Mouse (Mus musculus) midbrain, postnatal 0 days (tissue): ENCODE measurements at regions not wholly inside any gene's neighbourhood (a gene's known extent, or its start where the extent isn't known, plus 50 kb on each side); places are given as distances from the start of the nearest gene placed in this dataset.

Experiments used
- ATAC-seq: fragments of 200-750 bp; cut with Nextera tagmentation; 2 replicates; pipeline ENCODE4 v1.8.0; 2017; ENCODE audit warnings: moderate number of reproducible peaks, mild to moderate bottlenecking, moderate TSS enrichment, moderate library complexity; ENCODE audit not compliant: low FRiP score
- DNase-seq: peaks from one replicate; pipeline ENCODE4 v3.0.0-alpha.2; 2015; ENCODE audit warnings: low spot score
- H3K27ac ChIP-seq: fragments of 300-500 bp; sonication (generic); 2 replicates; pipeline ENCODE4 v1.5.1; 2014; ENCODE audit warnings: low read depth, mild to moderate bottlenecking, low read length, mixed read lengths
- H3K27me3 ChIP-seq: fragments of 300-500 bp; sonication (generic); 2 replicates; pipeline ENCODE4 v1.6.1; 2014; ENCODE audit warnings: low read length, control low read depth, mixed read lengths; ENCODE audit not compliant: insufficient read depth
- H3K36me3 ChIP-seq: fragments of 300-500 bp; sonication (generic); 2 replicates; pipeline ENCODE4 v1.6.1; 2014; ENCODE audit warnings: low read length, control low read depth, mixed read lengths; ENCODE audit not compliant: insufficient read depth
- H3K4me1 ChIP-seq: fragments of 300-500 bp; sonication (generic); 2 replicates; pipeline ENCODE4 v1.6.1; 2014; ENCODE audit warnings: mild to moderate bottlenecking, control low read depth, antibody characterized with exemption, low read length, mixed read lengths; ENCODE audit not compliant: insufficient read depth
- H3K4me2 ChIP-seq: fragments of 300-500 bp; sonication (generic); 2 replicates; pipeline ENCODE4 v1.6.1; 2014; ENCODE audit warnings: low read depth, mild to moderate bottlenecking, low read length, mixed read lengths; ENCODE audit not compliant: poor library complexity, severe bottlenecking
- H3K4me3 ChIP-seq: fragments of 300-500 bp; sonication (generic); 2 replicates; pipeline ENCODE4 v1.5.1; 2014; ENCODE audit warnings: low read depth, mild to moderate bottlenecking, low read length, moderate library complexity
- H3K9ac ChIP-seq: fragments of 300-500 bp; sonication (generic); replicated peaks from 2 replicates; pipeline ENCODE4 v1.6.1; 2014; ENCODE audit warnings: mild to moderate bottlenecking, low read length, moderate library complexity, mixed read lengths; ENCODE audit not compliant: poor library complexity, severe bottlenecking
- H3K9me3 ChIP-seq: fragments of 300-500 bp; sonication (generic); 2 replicates; pipeline ENCODE4 v1.6.1; 2016; ENCODE audit warnings: low read length, control low read depth
- CTCF ChIP-seq: IDR thresholded peaks from 2 replicates; pipeline ENCODE4 v1.5.1; 2016; ENCODE audit warnings: antibody characterized with exemption, mild to moderate bottlenecking
- WGBS: fragments of 180-500 bp; shearing (Covaris S2); extraction: QIAGEN DNeasy Blood & Tissue Kit; methylation state at CpG from one replicate; pipeline ENCODE4 v1.1.7; 2014; 5-methylcytosine and 5-hydroxymethylcytosine counted together

GRCm38 (mm10) chr15:42346131-42346530, 2212.0 kb downstream of the 9330182O14Rik start:
- H3K36me3 ChIP-seq, result no peaks in the 10 kb centered on the region
- H3K27ac ChIP-seq, result no peak overlapping the region
- no peaks in the 10 kb centered on the region for H3K4me1 ChIP-seq
- H3K9me3 ChIP-seq, result 0 out of 2 replicates have a peak, but pooled peaks cover under 1% of the 10 kb centered on the region
- H3K27me3 ChIP-seq, result no peaks in the 10 kb centered on the region
- no peak overlapping the region for H3K9ac ChIP-seq
- no peak overlapping the region for H3K4me2 ChIP-seq
- WGBS, result 86% methylated on average over 3 of the region's 3 CpGs
- DNase-seq (no peak), ATAC-seq (no peak)
- no peak for TF ChIP-seq CTCF
- no peak overlapping the region for H3K4me3 ChIP-seq

- TF ChIP-seq CTCF, result no peak
- ATAC-seq (no peak), DNase-seq (no peak)
- Histone ChIP-seq H3K27me3 (no peaks in the 10 kb centered on the region), H3K36me3 (no peaks in the 10 kb centered on the region), H3K4me1 (no peaks in the 10 kb centered on the region), H3K4me3 (no peak overlapping the region), H3K9ac (no peak overlapping the region), H3K4me2 (no peak overlapping the region), H3K27ac (no peak overlapping the region), H3K9me3 (no peaks in the 10 kb centered on the region)
These were observed 2227.7 kb downstream of the 9330182O14Rik start for GRCm38 (mm10) chr15:42361871-42362270.

GRCm38 (mm10) chr15:42364979-42365378, 2230.8 kb downstream of the 9330182O14Rik start:
- Histone ChIP-seq H3K4me3 (no peak overlapping the region), H3K9ac (no peak overlapping the region), H3K27ac (no peak overlapping the region), H3K27me3 (no peaks in the 10 kb centered on the region), H3K9me3 (no peaks in the 10 kb centered on the region), H3K36me3 (no peaks in the 10 kb centered on the region), H3K4me2 (no peak overlapping the region), H3K4me1 (no peaks in the 10 kb centered on the region)
- ATAC-seq, result no peak
- TF ChIP-seq CTCF, result no peak
- 98% methylated on average over 1 of the region's 1 CpGs for WGBS
- no peak for DNase-seq

GRCm38 (mm10) chr15:42366796-42367195, 2232.6 kb downstream of the 9330182O14Rik start:
- Histone ChIP-seq H3K9ac (no peak overlapping the region), H3K4me1 (no peaks in the 10 kb centered on the region), H3K9me3 (no peaks in the 10 kb centered on the region), H3K36me3 (no peaks in the 10 kb centered on the region), H3K27ac (no peak overlapping the region), H3K4me2 (no peak overlapping the region), H3K27me3 (no peaks in the 10 kb centered on the region), H3K4me3 (no peak overlapping the region)
- DNase-seq (no peak), ATAC-seq (no peak)
- WGBS, result 66% methylated on average over 3 of the region's 3 CpGs
- no peak for TF ChIP-seq CTCF

- Histone ChIP-seq H3K27me3 (no peaks in the 10 kb centered on the region), H3K9me3 (no peaks in the 10 kb centered on the region), H3K27ac (no peak overlapping the region), H3K9ac (no peak overlapping the region), H3K4me2 (no peak overlapping the region), H3K36me3 (no peaks in the 10 kb centered on the region), H3K4me1 (no peaks in the 10 kb centered on the region), H3K4me3 (no peak overlapping the region)
- ATAC-seq (no peak), DNase-seq (no peak)
- TF ChIP-seq CTCF, result no peak
These were observed 2235.4 kb downstream of the 9330182O14Rik start for GRCm38 (mm10) chr15:42369603-42370002.

- no peaks in the 10 kb centered on the region for H3K27me3 ChIP-seq
- no peak overlapping the region for H3K27ac ChIP-seq
- no peak overlapping the region for H3K9ac ChIP-seq
- no peak for ATAC-seq
- no peak overlapping the region for H3K4me2 ChIP-seq
- no peaks in the 10 kb centered on the region for H3K36me3 ChIP-seq
- no peaks in the 10 kb centered on the region for H3K9me3 ChIP-seq
- TF ChIP-seq CTCF, result no peak
- 73% methylated on average over 1 of the region's 1 CpGs for WGBS
- DNase-seq, result no peak
- H3K4me3 ChIP-seq, result no peak overlapping the region
- H3K4me1 ChIP-seq, result no peaks in the 10 kb centered on the region
These were observed 2235.9 kb downstream of the 9330182O14Rik start for GRCm38 (mm10) chr15:42370044-42370443.
